Mouse (Mus musculus): ENCODE measurements around the gene Pbx4.

DNA sequence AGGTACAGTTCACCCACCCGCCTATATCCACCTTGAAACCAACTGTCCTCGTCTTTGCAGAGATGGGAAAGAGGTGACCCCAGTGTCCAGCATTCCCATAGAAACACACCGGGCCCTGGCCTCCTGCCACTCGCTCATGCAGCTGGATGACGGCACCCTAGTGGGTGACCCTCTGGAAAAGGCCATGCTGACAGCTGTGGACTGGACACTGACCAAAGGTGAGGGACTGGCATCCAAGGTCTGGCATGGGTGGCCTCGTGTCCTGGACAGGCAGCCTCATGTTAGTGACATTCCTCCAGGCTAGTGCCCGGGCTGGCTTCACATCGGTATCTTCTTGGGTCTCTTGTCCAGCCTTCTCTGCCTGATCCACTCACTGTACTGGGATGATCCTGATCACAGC, 33.0 kb upstream of the Pbx4 start:
- TF ChIP-seq E2F4 (IDR thresholded peaks at IDR 0.05; ENCODE audit: insufficient read depth) (no peak), CEBPB (IDR thresholded peaks at IDR 0.05; ENCODE audit: insufficient read depth, poor library complexity, severe bottlenecking) (no peak), REST (IDR thresholded peaks at IDR 0.05; ENCODE audit: insufficient read depth, insufficient read length) (no peak), POLR2A (IDR thresholded peaks at IDR 0.05; ENCODE audit: insufficient read length, low read depth) (no peak), USF1 (IDR thresholded peaks at IDR 0.05; ENCODE audit: low read depth) (no peak), POLR2AphosphoS2 (IDR thresholded peaks at IDR 0.05; ENCODE audit: insufficient read length, low read depth) (no peak), SRF (IDR thresholded peaks at IDR 0.05; ENCODE audit: control insufficient read depth, insufficient read length, low read depth) (no peak), TCF12 (IDR thresholded peaks at IDR 0.05; ENCODE audit: insufficient read depth, poor library complexity, severe bottlenecking) (no peak)

All from myocyte (in vitro differentiated cells).